Mouse (Mus musculus) lung, embryonic 16.5 days (tissue): ENCODE data around the gene Wdr19. TPM values are rescaled to one million over a fixed set of nuclear protein-coding genes. Genes with fewer than 3 reads are reported as not detected.

Experiments
- ATAC-seq: fragments of 200-750 bp; cut with Nextera tagmentation; 2 replicates; pipeline ENCODE4 v1.8.0; 2017; ENCODE audit warnings: low read depth, mild to moderate bottlenecking, moderate library complexity
- H3K27ac ChIP-seq: fragments of 300-500 bp; sonication (generic); 2 replicates; pipeline ENCODE4 v1.5.1; 2014; ENCODE audit warnings: mild to moderate bottlenecking, control low read depth, low read length
- H3K27me3 ChIP-seq: fragments of 300-500 bp; sonication (generic); 2 replicates; pipeline ENCODE4 v1.6.1; 2014; ENCODE audit warnings: low read depth, low read length, mixed read lengths; ENCODE audit not compliant: control insufficient read depth, insufficient read depth
- H3K36me3 ChIP-seq: fragments of 300-500 bp; sonication (generic); 2 replicates; pipeline ENCODE4 v1.6.1; 2014; ENCODE audit warnings: low read length; ENCODE audit not compliant: control insufficient read depth, insufficient read depth
- H3K4me1 ChIP-seq: fragments of 300-500 bp; sonication (generic); replicated peaks from 2 replicates; pipeline ENCODE4 v1.6.1; 2014; ENCODE audit warnings: low read length, mixed read lengths; ENCODE audit not compliant: control insufficient read depth, insufficient read depth
- H3K4me2 ChIP-seq: fragments of 300-500 bp; sonication (generic); 2 replicates; pipeline ENCODE4 v1.6.1; 2014; ENCODE audit warnings: low read depth, low read length, control low read depth
- H3K4me3 ChIP-seq: fragments of 300-500 bp; sonication (generic); 2 replicates; pipeline ENCODE4 v1.5.1; 2014; ENCODE audit warnings: mild to moderate bottlenecking, low read length, control low read depth
- H3K9ac ChIP-seq: fragments of 300-500 bp; sonication (generic); 2 replicates; pipeline ENCODE4 v1.6.1; 2014; ENCODE audit warnings: low read length, control low read depth
- H3K9me3 ChIP-seq: fragments of 300-500 bp; sonication (generic); 2 replicates; pipeline ENCODE4 v1.6.1; 2016; ENCODE audit warnings: low read length; ENCODE audit not compliant: control insufficient read depth
- WGBS: fragments of 180-500 bp; shearing (Covaris S2); extraction: QIAGEN DNeasy Blood & Tissue Kit; methylation state at CpG from one replicate; pipeline ENCODE4 v1.1.7; 2014; 5-methylcytosine and 5-hydroxymethylcytosine counted together
- polyA plus RNA-seq: library from polyadenylated mRNA; unstranded; fragments of >200 nt; fragmentation: Nextera tagmentation; extraction: Ambion mirVana; gene quantifications from 2 replicates; pipeline ENCODE4 v1.2.1, GENCODE M21; 2015

The Wdr19 gene
- polyA plus RNA-seq, 1 experiment from 2014 or later = 11.3 TPM

DNA sequence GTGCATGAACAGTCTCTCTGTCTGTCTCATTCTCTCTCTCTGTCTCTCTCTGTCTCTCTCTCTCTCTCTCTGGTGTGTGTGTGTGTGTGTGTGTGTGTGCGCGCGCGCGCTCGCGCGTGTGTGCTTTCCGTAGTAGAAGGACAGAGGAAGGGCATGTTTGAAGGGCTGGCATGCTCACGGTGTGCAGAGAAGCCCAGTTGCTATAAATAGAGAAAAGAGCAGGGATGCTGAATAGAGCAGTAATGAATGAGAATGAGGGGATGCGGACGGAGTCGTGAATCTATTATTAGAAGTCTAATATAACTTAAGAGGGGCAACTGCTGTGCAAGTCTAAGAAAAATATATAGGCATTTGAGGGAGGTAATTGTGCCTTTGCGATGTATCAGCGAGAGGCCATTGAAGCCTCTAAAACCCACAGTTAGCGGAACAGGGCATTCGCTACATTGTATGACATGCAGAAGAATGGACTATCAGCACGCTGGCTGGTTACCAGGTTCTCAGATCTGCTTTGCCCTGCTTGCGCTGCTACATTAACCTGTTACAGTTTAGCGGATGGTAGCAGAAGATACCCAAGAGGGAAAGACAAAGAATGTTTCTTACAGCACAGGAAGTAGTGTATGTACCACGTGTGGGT, 18.2 kb upstream of the Wdr19 start:
- 74% methylated on average over 21 of the region's 21 CpGs for WGBS
- Histone ChIP-seq H3K9me3 (no peaks in the 10 kb centered on the region), H3K4me1 (peaks cover 9% of the 10 kb centered on the region), H3K4me2 (no peak overlapping the region), H3K4me3 (no peak overlapping the region), H3K27me3 (no peaks in the 10 kb centered on the region), H3K9ac (no peak overlapping the region), H3K36me3 (no peaks in the 10 kb centered on the region), H3K27ac (no peak overlapping the region)
- no peak for ATAC-seq

DNA sequence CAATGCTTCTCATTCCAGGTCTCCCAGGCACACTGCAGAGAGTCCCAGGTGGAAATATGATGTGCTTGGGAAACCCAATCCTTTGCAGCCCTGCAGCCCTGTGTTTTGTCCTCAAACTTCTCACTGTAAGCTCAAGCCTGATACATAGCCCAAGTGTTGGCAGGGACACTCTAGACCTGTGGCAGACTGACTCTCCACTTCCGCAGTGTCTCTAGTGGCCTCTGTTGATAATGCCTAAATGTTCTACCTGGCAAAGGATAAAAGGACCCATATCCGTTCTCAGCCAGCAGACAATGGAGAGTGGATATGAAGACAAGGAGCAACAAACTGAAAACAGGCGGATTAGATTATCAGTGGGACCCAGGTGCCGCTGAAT, 17.7 kb upstream of the Wdr19 start:
- H3K9me3 ChIP-seq = no peaks in the 10 kb centered on the region
- no peak overlapping the region for H3K4me2 ChIP-seq
- ATAC-seq = no peak
- peaks cover 6% of the 10 kb centered on the region for H3K4me1 ChIP-seq
- 63% methylated on average over 4 of the region's 4 CpGs for WGBS
- no peaks in the 10 kb centered on the region for H3K27me3 ChIP-seq
- H3K36me3 ChIP-seq = no peaks in the 10 kb centered on the region
- H3K27ac ChIP-seq = no peak overlapping the region
- no peak overlapping the region for H3K9ac ChIP-seq
- H3K4me3 ChIP-seq = no peak overlapping the region

DNA sequence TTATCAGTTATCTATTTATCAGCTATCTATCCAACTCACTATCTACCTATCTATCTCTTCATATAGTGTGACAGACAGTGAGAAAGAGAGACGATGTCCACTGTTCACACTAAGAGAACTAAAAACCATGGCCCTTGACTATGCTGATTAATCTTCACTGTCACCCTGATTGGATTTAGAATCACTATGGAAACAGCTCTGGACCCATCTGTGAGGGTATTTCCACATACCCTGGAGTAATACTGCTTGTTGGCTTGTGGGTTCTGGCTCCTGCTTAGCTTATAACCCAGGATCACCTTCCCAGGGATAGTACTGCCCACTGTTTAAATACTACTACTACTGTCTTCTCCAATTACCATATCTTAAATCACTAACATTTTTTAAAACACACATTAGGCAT, 17.2 kb upstream of the Wdr19 start:
- no peak overlapping the region for H3K4me2 ChIP-seq
- H3K27ac ChIP-seq = no peak overlapping the region
- WGBS = 80% methylated on average over 1 of the region's 1 CpGs
- no peaks in the 10 kb centered on the region for H3K36me3 ChIP-seq
- no peak overlapping the region for H3K9ac ChIP-seq
- H3K4me1 ChIP-seq = peaks cover 1% of the 10 kb centered on the region
- no peaks in the 10 kb centered on the region for H3K27me3 ChIP-seq
- no peak for ATAC-seq
- H3K4me3 ChIP-seq = no peak overlapping the region
- no peaks in the 10 kb centered on the region for H3K9me3 ChIP-seq

DNA sequence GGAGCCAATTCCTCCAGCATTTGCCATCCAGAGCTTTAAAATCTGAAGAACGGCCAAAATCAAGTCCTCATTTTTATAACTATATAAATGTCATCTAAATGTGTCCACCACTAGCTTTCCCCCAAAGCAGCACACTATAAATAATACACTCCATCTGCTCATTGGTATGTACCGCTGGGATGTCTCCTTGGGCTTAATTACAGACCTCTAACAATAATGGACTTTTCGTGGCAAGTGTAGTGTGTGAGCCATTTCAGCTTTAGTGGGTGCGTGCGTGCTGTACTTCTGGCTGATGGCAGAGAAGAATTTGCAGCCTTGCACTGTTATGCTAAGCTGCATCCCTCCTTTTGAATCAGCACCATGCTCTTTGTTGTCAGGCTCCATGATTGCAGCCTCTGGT, 7.9 kb upstream of the Wdr19 start:
- Histone ChIP-seq H3K27ac (no peak overlapping the region), H3K27me3 (no peaks in the 10 kb centered on the region), H3K36me3 (no peaks in the 10 kb centered on the region), H3K4me2 (no peak overlapping the region), H3K9ac (no peak overlapping the region), H3K9me3 (peaks cover 3% of the 10 kb centered on the region), H3K4me3 (no peak overlapping the region), H3K4me1 (no peaks in the 10 kb centered on the region)
- 85% methylated on average over 5 of the region's 5 CpGs for WGBS
- ATAC-seq = no peak

DNA sequence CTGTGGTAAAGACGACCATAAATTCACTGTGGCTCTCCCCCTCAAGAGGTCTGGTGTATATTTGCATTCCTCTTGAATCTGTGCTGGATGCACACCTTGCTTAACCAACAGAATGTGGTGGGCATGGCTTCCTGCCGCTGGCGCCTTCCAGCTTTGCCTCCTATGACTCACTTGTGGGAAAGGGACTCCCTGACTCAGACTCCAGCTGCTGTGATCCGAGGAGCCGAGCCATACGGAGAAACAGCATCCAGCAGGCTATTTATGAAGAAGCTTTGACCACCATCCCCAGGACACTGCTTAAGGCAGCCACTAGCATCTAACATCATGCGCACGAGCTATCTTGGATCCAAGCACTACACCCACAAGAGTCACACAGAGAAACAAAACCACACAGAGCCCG, 5.1 kb upstream of the Wdr19 start:
- WGBS = 78% methylated on average over 9 of the region's 9 CpGs
- H3K4me1 ChIP-seq = no peaks in the 10 kb centered on the region
- ATAC-seq = no peak

DNA sequence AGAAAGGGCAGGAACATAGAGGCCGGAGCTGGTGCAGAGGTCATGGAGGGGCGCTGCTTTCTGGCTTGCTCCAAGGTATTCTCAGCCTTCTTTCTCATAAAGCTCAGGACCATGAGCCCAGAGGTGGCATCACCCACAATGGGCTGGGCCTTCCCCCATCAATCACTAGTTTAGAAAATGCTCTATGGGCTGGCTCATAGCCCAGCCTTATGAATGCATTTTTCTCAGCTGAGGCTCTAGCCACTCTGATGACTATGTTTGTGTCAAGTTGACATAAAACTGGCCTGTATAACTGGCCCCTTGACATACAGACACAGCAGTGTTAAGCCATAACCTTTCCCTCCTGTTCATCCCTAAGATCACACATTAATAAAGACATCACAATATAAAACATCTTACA, 5.2 kb downstream of the Wdr19 start:
- no peaks in the 10 kb centered on the region for H3K36me3 ChIP-seq
- no peak overlapping the region for H3K9ac ChIP-seq
- WGBS = 98% methylated on average over 2 of the region's 2 CpGs
- no peak overlapping the region for H3K27ac ChIP-seq
- peaks cover 8% of the 10 kb centered on the region; the same call in 1 of the 2 replicates for H3K4me1 ChIP-seq
- no peak overlapping the region for H3K4me3 ChIP-seq
- ATAC-seq = no peak
- no peaks in the 10 kb centered on the region for H3K9me3 ChIP-seq
- H3K27me3 ChIP-seq = no peaks in the 10 kb centered on the region
- H3K4me2 ChIP-seq = no peak overlapping the region

More for the DNA sequence above, 5.1 kb upstream of the Wdr19 start:
- Histone ChIP-seq H3K9me3 (peaks cover 3% of the 10 kb centered on the region), H3K27ac (no peak overlapping the region), H3K36me3 (no peaks in the 10 kb centered on the region), H3K4me3 (no peak overlapping the region), H3K9ac (no peak overlapping the region), H3K27me3 (no peaks in the 10 kb centered on the region), H3K4me2 (no peak overlapping the region)

DNA sequence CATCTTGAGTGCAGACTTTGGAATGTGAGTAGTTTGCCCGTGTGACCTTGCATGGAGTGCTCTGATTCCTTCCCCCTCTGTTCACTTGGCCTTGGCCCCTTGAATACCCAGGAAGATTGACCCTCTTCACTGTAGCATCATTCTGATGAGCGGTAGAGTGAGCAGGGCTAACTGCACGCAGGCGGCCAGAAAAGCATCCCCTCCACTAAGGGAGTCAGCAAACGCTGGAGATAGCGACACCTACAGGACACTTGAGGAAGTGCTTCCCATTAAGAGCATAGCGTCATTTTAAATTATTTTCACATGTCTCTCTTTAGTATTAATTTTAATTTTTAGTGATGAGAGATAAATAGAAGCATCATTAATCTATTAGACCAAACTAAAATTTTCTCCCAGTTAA, 13.8 kb downstream of the Wdr19 start:
- Histone ChIP-seq H3K36me3 (no peaks in the 10 kb centered on the region), H3K4me3 (no peak overlapping the region), H3K4me2 (no peak overlapping the region), H3K27me3 (no peaks in the 10 kb centered on the region), H3K9ac (no peak overlapping the region), H3K27ac (no peak overlapping the region), H3K9me3 (no peaks in the 10 kb centered on the region), H3K4me1 (no peaks in the 10 kb centered on the region)
- ATAC-seq = no peak
- WGBS = 17% methylated on average over 7 of the region's 7 CpGs

DNA sequence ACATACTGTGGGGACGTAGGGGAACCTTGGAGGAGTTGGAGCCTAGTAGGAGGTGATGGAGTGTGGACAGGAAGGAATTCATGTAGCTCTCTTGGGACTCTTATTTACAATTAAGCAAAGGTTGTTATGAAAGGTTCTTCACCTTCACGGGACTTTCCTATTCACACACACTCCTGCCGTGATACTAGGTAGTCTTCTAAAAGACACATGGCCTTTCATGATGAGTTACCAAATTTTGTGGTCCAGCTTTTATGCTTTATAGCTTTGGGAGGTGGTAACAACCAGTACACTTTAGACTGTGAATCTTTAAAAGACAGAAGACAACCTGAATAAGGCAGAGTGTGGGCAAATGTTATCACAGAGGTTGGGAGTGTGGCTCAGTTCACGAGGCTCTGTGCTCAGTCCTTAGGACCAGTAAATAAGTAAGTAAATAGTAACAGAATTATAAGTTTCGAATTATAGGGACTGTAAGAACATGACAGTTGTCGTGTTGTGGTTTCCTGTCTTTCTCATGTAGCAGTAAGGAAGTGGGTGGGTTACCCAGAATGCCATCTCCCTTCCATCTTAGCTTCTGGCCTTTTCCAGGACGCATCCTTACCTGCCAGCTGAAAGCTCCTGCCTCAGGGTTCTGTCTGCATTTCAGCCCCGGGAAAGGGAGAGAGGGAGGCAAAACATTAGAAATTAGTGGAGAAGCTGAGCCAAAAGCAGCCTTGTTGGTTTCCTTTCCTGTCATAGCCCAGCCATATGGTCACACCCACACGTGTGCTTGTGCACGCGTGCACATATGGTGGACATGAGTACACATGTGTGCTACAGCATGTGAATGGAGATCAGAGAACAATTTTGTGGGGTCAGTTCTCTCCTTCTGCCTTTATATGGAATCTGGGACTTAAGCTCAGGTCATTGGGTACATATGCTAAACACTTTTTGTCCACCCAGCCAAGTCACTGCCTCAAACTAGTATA, 18.1 kb downstream of the Wdr19 start:
- no peak for ATAC-seq
- H3K27ac ChIP-seq = no peak overlapping the region
- H3K27me3 ChIP-seq = no peaks in the 10 kb centered on the region
- WGBS = 80% methylated on average over 11 of the region's 11 CpGs
- H3K4me2 ChIP-seq = no peak overlapping the region
- H3K36me3 ChIP-seq = no peaks in the 10 kb centered on the region
- H3K9ac ChIP-seq = no peak overlapping the region
- no peaks in the 10 kb centered on the region for H3K9me3 ChIP-seq
- no peak overlapping the region for H3K4me3 ChIP-seq
- peaks cover 4% of the 10 kb centered on the region; the same call in 1 of the 2 replicates for H3K4me1 ChIP-seq

DNA sequence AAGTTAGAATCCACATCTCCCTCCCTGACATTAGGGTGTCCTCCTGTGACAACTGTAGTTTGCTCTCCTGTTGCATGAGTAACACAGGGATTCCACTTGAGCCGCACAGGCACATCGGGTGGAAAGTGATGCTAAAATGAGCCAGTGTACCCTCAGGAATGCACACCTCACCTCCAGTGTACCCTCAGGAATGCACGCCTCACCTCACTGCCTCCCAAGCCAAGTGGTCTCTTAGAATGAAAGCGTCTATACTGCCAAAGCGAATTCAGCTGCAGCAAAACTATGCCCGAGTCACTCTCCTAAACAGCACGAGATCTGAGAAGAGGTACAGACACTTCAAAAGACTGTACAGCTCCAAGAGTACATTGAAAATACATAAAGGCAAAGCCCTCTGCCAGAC, 21.5 kb downstream of the Wdr19 start:
- Histone ChIP-seq H3K36me3 (peaks cover 4% of the 10 kb centered on the region), H3K4me3 (no peak overlapping the region), H3K4me1 (peaks cover 4% of the 10 kb centered on the region; the same call in 1 of the 2 replicates), H3K27me3 (no peaks in the 10 kb centered on the region), H3K4me2 (no peak overlapping the region), H3K9ac (no peak overlapping the region), H3K27ac (peak overlapping the region; percentile 41; the same call in 1 of the 2 replicates), H3K9me3 (no peaks in the 10 kb centered on the region)
- ATAC-seq = peak; percentile 88
- 64% methylated on average over 7 of the region's 7 CpGs for WGBS
